Mouse (Mus musculus) thymus, postnatal 4 days (tissue): ENCODE results near the gene Emp2.
"Not testable (repeated sequence)": the region's sequence is repeated elsewhere in the genome, so short reads cannot be mapped to it uniquely, and the experiment has no call there.

Experiments used
- DNase-seq: peaks from one replicate; pipeline ENCODE4 v3.0.0; 2021

Gene Emp2

DNA sequence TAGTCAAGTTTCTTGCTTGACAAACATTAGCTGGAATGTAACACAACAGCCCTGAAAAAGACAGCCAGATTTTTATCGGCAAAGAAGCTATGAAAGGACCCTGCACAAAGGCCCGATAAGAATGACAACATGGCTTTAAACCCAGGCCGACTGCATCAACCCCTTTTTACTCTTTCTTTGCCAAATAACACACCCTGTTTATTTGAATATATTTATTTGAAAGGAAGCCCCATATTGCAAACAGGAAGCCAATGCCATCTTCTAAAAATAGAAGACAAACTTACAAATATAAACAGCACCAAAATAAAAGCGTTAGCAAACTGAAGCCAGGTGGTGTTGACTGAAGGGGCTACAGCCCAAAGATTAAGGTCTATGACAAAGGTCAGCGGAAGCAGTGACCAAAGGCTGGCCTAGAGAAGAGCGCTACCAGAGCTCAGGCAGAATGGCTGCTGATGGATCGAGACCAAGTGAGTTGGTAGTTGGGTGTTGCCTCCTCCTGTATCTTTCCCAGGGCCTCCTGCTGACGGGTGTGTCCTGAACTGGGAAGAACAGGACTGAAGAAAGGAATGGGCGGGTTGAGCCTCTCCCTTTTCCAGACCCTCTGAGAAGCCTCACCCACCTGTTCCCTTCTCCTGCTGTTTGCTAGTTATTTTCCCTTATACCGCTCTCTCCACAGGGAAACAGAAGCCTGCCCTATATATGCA, 2.9 kb upstream of the Emp2 start:
- no peak for DNase-seq

DNA sequence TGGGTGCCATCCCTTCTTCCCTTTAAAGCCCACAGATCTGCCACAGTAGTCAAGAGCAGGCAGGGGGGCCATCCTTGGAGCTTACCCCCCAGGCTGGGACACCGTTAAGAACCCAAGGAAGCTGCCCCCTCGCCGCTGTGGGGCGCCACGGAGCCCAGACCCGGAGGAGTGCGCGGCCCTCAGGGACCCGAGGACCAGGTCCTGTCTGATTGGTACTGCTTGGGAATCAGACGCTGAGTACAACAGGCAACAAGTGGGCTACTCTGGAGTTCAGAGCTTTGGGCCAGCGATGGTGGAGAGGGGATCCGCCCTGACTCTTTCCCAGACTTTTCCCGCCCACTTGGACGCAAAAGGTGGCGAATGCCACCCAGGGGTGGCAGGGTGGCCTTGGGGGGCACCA, 542 bp downstream of the Emp2 start:
- no peak for DNase-seq

DNA sequence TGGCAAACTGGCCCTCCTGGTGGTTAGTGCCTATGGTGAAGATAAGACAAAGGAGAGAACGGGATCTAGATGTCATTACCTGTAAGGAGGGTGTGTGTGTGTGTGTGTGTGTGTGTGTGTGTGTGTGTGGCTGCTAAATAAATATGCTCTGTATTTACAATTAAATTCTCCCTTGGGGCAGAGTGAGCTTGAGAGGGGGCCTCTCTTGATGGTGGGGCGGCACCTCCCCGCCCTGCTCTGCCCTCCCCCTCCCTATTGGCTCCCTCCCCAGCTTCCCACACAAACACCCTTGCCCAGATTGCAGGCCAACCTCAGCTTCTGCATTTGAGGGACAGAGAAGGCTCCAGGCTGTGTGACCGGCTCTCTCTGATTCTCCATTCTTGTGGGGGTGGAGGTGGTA, 1.8 kb downstream of the Emp2 start:
- no peak for DNase-seq

DNA sequence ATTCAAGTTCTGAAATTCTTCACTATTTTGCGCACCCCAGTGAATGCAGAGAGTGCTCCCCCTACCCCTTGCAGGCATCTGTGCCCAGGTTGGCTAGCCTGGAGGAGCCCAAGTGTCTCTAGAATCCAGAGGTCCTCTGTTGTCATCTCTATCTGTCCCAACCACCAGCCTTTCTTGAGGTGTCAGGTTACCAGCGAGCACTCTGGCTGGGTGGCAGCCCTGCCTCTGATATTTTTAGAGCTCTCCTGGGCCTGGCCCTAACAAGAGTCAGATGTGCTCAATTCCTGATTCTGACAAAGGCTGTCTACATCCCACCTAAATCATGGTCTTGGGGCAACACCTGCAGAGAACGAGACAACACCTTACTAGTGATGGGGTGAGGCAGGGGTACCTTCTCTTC, 2.7 kb downstream of the Emp2 start:
- no peak for DNase-seq

GRCm38 (mm10) chr16:10310507-10310906, 3.3 kb downstream of the Emp2 start:
- DNase-seq, result no peak

DNA sequence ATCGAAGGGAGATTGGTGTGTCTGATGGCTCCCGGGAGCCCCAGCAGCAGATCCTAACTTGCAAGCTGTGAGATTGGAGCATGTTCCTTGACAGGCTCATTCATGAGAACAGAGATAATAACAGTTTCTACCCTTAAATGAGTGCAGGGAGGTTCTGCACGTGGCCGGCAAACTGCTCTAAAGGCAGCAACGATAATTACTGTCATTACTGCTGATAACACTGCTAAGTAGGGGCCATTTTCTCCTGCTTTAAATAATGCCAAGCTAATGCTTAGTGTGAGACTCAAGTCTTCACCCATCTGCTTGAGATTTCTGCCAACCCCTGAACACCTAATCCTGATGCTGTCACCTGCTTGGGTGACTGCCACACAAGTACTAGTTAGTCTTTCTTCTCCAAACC, 6.4 kb downstream of the Emp2 start:
- DNase-seq, result no peak

DNA sequence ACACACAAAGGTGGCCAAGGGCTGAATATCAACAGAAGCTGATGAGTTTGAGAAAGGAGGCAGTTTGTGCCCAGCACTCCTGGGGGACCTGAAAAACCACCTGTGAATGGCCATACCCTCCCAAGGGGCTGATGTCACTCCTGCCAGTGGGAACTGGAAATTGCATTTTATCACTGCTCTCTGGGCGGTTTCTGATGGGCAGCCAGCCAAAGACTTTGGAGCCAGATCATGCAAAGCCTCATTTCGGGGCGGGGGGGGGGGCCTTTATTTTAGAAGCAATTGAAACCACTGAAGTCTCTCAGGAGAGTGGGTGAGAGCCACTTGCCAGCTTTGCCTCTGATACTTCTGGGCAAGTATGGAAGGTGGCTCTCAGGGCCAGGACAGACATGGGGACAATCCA, 7.7 kb downstream of the Emp2 start:
- DNase-seq, result no peak

DNA sequence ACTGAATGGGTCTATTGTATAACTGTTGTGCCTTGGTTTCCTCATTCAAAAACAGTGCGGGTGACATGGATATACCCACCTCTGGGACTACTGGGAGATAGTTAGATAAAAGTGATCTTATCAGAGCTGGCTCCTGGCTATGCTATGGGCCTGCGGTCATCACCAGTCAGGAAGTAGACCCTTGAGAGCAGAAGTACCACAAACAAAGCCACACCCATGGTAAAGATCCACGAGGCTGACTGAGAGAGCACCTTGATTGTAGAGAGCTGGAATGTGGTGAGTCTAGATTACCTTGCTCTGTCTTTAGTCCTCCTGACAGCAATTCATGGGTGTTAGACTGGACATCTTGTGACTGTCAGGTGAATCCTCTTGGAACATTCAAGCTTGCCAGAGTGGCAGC, 12.4 kb downstream of the Emp2 start:
- DNase-seq, result no peak

DNA sequence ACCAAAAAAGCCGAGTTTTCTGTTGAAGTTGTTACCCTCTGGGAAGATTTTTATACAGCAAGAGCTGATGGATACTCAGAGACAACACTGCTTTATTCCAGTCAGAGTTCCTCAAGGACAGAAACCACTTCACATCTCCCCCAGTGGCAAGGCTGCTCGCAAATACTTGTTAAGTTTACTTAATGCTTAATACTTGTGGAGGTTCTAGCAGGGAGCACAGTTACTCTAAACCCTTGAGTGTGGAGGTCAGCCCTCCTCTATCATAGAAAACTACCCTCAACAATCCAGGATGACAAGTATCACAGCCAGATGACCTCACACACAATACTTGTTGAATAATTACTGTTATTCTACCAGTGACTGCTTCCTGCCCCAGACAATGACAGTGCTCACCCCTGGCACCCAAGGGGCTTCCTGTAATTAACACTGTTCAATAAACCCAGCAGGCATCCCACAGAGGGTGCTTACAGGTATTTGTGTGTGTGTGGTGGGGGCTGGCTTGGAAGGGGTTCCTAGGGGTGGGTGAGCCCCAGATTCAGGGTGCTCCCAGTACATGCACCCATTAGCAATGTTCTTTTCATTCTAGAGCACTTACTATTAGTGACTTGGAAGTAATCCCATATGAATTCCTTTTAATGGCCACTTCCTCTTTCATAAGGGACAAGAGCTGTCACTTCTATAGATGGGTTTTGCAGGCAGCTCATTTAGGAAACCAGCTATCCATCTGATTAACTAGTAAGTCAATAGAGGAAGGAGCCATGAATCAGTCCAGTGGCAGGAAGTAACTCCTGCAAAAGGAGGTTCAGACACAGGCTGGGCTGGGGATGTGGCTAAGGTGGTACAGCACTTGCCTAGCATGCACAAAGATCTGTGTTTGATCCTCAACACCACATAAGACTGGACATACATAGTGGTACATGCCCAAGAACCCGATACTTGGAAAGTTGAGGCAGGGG, 13.3 kb downstream of the Emp2 start:
- DNase-seq, result no peak

GRCm38 (mm10) chr16:10299637-10300036, 14.1 kb downstream of the Emp2 start:
- no peak for DNase-seq

GRCm38 (mm10) chr16:10297696-10298644, 15.8 kb downstream of the Emp2 start:
- DNase-seq, result no peak

GRCm38 (mm10) chr16:10288115-10288514, 25.7 kb downstream of the Emp2 start:
- no peak for DNase-seq

- peak; percentile 13 for DNase-seq
Observed at GRCm38 (mm10) chr16:10286513-10287268, 27.1 kb downstream of the Emp2 start.

- DNase-seq, result no peak
Observed at GRCm38 (mm10) chr16:10281890-10282289, 31.9 kb downstream of the Emp2 start.

GRCm38 (mm10) chr16:10280286-10280951, 33.3 kb downstream of the Emp2 start:
- peak; percentile 78 for DNase-seq

GRCm38 (mm10) chr16:10276778-10277177, 37.0 kb downstream of the Emp2 start:
- not testable (repeated sequence) for DNase-seq

DNA sequence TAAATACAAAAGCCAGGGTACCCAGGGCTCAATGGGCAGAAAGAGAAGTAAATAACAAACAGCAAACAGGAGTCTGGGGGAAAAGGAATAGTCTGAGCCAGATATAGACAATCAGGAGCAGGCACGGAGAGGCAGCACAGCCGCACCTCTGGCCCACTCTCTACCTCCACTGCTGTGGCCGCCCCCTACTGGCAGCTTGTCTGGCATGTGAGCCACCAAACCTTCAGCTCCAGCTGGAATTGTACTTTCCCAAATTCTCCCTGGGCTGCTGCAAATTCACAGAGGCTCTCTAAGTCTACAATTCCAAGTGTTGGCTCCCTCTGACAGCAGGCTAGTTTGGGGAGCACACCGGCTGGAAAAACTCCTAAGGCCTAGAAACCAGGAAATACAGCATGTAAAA, 39.3 kb downstream of the Emp2 start:
- peak; percentile 59 for DNase-seq

- DNase-seq, result peak; percentile 79
Observed at GRCm38 (mm10) chr16:10272256-10272655, 41.5 kb downstream of the Emp2 start.

- no peak for DNase-seq
Observed at GRCm38 (mm10) chr16:10253993-10254392, 59.8 kb downstream of the Emp2 start.

DNA sequence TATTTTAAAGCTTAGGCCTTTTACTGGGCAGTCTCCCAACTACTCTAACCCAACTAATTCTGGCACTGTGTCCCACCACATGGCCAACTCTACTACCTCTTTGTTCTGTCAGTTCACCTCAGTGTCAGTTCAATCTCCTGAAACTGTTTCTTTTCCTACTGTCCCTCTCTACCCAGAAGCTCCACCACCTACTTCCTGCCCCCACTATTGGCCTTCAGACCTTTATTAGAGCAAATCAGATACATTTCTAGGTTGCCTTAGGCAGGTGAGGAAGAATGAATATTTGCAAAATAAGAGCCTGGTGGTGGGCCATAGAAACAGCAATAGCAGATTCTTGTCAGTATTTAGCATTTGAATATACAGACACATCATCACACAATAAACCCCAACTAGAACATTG, 77.2 kb downstream of the Emp2 start:
- DNase-seq, result no peak
